Mouse (Mus musculus): ENCODE data around the gene Cfap97d2. TPM values are rescaled to one million over a fixed set of nuclear protein-coding genes. Genes with fewer than 3 reads are reported as not detected.

The Cfap97d2 gene
- polyA plus RNA-seq, 1 experiment from 2014 or later, result 0.27 TPM

- WGBS, result 84% methylated on average over 3 of the region's 3 CpGs
- Histone ChIP-seq H3K36me3 (replicated peaks; ENCODE audit: control insufficient read depth, insufficient read depth, low read depth, low read length) (no peaks in the 10 kb centered on the region), H3K9me3 (replicated peaks; ENCODE audit: control insufficient read depth, low read length) (no peaks in the 10 kb centered on the region), H3K27me3 (ENCODE audit: control insufficient read depth, insufficient read depth, low read length) (no peaks in the 10 kb centered on the region), H3K4me2 (ENCODE audit: low read depth, low read length) (no peak overlapping the region), H3K27ac (replicated peaks; ENCODE audit: low read depth, low read length) (no peak overlapping the region), H3K9ac (replicated peaks; ENCODE audit: low read length) (no peak overlapping the region), H3K4me3 (ENCODE audit: low read depth, low read length) (no peak overlapping the region), H3K4me1 (ENCODE audit: control insufficient read depth, insufficient read depth, low read length) (no peaks in the 10 kb centered on the region; the same call in 1 of the 2 replicates)
- ATAC-seq (replicated peaks; ENCODE audit: insufficient number of reproducible peaks, low FRiP score, low TSS enrichment, low read depth) (no peak), DNase-seq (ENCODE audit: low spot score) (no peak)
Measured at GRCm38 (mm10) chr8:13698281-13698680, 7.4 kb upstream of the Cfap97d2 start.

GRCm38 (mm10) chr8:13699323-13699949 is 6.3 kb upstream of the Cfap97d2 start:
- Histone ChIP-seq H3K27me3 (ENCODE audit: control insufficient read depth, insufficient read depth, low read length) (no peaks in the 10 kb centered on the region), H3K4me1 (ENCODE audit: control insufficient read depth, insufficient read depth, low read length) (no peaks in the 10 kb centered on the region; the same call in 1 of the 2 replicates), H3K27ac (replicated peaks; ENCODE audit: low read depth, low read length) (no peak overlapping the region), H3K36me3 (replicated peaks; ENCODE audit: control insufficient read depth, insufficient read depth, low read depth, low read length) (no peaks in the 10 kb centered on the region), H3K4me2 (ENCODE audit: low read depth, low read length) (no peak overlapping the region), H3K9ac (replicated peaks; ENCODE audit: low read length) (no peak overlapping the region), H3K4me3 (ENCODE audit: low read depth, low read length) (no peak overlapping the region), H3K9me3 (replicated peaks; ENCODE audit: control insufficient read depth, low read length) (no peaks in the 10 kb centered on the region)
- WGBS, result 77% methylated on average over 5 of the region's 5 CpGs
- DNase-seq (ENCODE audit: low spot score) (no peak), ATAC-seq (replicated peaks; ENCODE audit: insufficient number of reproducible peaks, low FRiP score, low TSS enrichment, low read depth) (no peak)

- Histone ChIP-seq H3K9me3 (replicated peaks; ENCODE audit: control insufficient read depth, low read length) (no peaks in the 10 kb centered on the region), H3K27ac (replicated peaks; ENCODE audit: low read depth, low read length) (no peak overlapping the region), H3K36me3 (replicated peaks; ENCODE audit: control insufficient read depth, insufficient read depth, low read depth, low read length) (no peaks in the 10 kb centered on the region), H3K27me3 (ENCODE audit: control insufficient read depth, insufficient read depth, low read length) (no peaks in the 10 kb centered on the region), H3K4me3 (ENCODE audit: low read depth, low read length) (no peak overlapping the region), H3K4me1 (ENCODE audit: control insufficient read depth, insufficient read depth, low read length) (no peaks in the 10 kb centered on the region; the same call in 1 of the 2 replicates), H3K9ac (replicated peaks; ENCODE audit: low read length) (no peak overlapping the region), H3K4me2 (ENCODE audit: low read depth, low read length) (no peak overlapping the region)
- DNase-seq (ENCODE audit: low spot score), result no peak
- ATAC-seq (replicated peaks; ENCODE audit: insufficient number of reproducible peaks, low FRiP score, low TSS enrichment, low read depth), result no peak
- 44% methylated on average over 4 of the region's 4 CpGs for WGBS
Measured at GRCm38 (mm10) chr8:13702755-13703154, 2.9 kb upstream of the Cfap97d2 start.

GRCm38 (mm10) chr8:13703756-13704155 is 1.9 kb upstream of the Cfap97d2 start:
- no peak overlapping the region for H3K9ac ChIP-seq (replicated peaks; ENCODE audit: low read length)
- H3K9me3 ChIP-seq (replicated peaks; ENCODE audit: control insufficient read depth, low read length), result no peaks in the 10 kb centered on the region
- H3K27me3 ChIP-seq (ENCODE audit: control insufficient read depth, insufficient read depth, low read length), result no peaks in the 10 kb centered on the region
- no peaks in the 10 kb centered on the region; the same call in 1 of the 2 replicates for H3K4me1 ChIP-seq (ENCODE audit: control insufficient read depth, insufficient read depth, low read length)
- no peak overlapping the region for H3K4me2 ChIP-seq (ENCODE audit: low read depth, low read length)
- H3K27ac ChIP-seq (replicated peaks; ENCODE audit: low read depth, low read length), result no peak overlapping the region
- WGBS, result 94% methylated on average over 6 of the region's 6 CpGs
- no peaks in the 10 kb centered on the region for H3K36me3 ChIP-seq (replicated peaks; ENCODE audit: control insufficient read depth, insufficient read depth, low read depth, low read length)
- no peak overlapping the region for H3K4me3 ChIP-seq (ENCODE audit: low read depth, low read length)
- DNase-seq (ENCODE audit: low spot score), result no peak
- ATAC-seq (replicated peaks; ENCODE audit: insufficient number of reproducible peaks, low FRiP score, low TSS enrichment, low read depth), result no peak

GRCm38 (mm10) chr8:13704301-13704700 is 1.4 kb upstream of the Cfap97d2 start:
- H3K9me3 ChIP-seq (replicated peaks; ENCODE audit: control insufficient read depth, low read length), result no peaks in the 10 kb centered on the region
- no peak for DNase-seq (ENCODE audit: low spot score)
- no peak for ATAC-seq (replicated peaks; ENCODE audit: insufficient number of reproducible peaks, low FRiP score, low TSS enrichment, low read depth)
- H3K27me3 ChIP-seq (ENCODE audit: control insufficient read depth, insufficient read depth, low read length), result no peaks in the 10 kb centered on the region
- no peak overlapping the region for H3K9ac ChIP-seq (replicated peaks; ENCODE audit: low read length)
- H3K36me3 ChIP-seq (replicated peaks; ENCODE audit: control insufficient read depth, insufficient read depth, low read depth, low read length), result no peaks in the 10 kb centered on the region
- no peak overlapping the region for H3K27ac ChIP-seq (replicated peaks; ENCODE audit: low read depth, low read length)
- no peak overlapping the region for H3K4me2 ChIP-seq (ENCODE audit: low read depth, low read length)
- H3K4me1 ChIP-seq (ENCODE audit: control insufficient read depth, insufficient read depth, low read length), result no peaks in the 10 kb centered on the region; the same call in 1 of the 2 replicates
- H3K4me3 ChIP-seq (ENCODE audit: low read depth, low read length), result no peak overlapping the region
- 88% methylated on average over 4 of the region's 4 CpGs for WGBS

- Histone ChIP-seq H3K9me3 (replicated peaks; ENCODE audit: control insufficient read depth, low read length) (no peaks in the 10 kb centered on the region), H3K4me2 (ENCODE audit: low read depth, low read length) (no peak overlapping the region), H3K9ac (replicated peaks; ENCODE audit: low read length) (no peak overlapping the region), H3K4me1 (ENCODE audit: control insufficient read depth, insufficient read depth, low read length) (no peaks in the 10 kb centered on the region; the same call in 1 of the 2 replicates), H3K36me3 (replicated peaks; ENCODE audit: control insufficient read depth, insufficient read depth, low read depth, low read length) (no peaks in the 10 kb centered on the region), H3K27ac (replicated peaks; ENCODE audit: low read depth, low read length) (no peak overlapping the region), H3K4me3 (ENCODE audit: low read depth, low read length) (no peak overlapping the region), H3K27me3 (ENCODE audit: control insufficient read depth, insufficient read depth, low read length) (no peaks in the 10 kb centered on the region)
- ATAC-seq (replicated peaks; ENCODE audit: insufficient number of reproducible peaks, low FRiP score, low TSS enrichment, low read depth) (no peak), DNase-seq (ENCODE audit: low spot score) (no peak)
- 81% methylated on average over 5 of the region's 5 CpGs for WGBS
Measured at GRCm38 (mm10) chr8:13706918-13707317, 1.2 kb downstream of the Cfap97d2 start.

- WGBS, result 81% methylated on average over 5 of the region's 5 CpGs
- ATAC-seq (replicated peaks; ENCODE audit: insufficient number of reproducible peaks, low FRiP score, low TSS enrichment, low read depth), result no peak
- no peak overlapping the region for H3K9ac ChIP-seq (replicated peaks; ENCODE audit: low read length)
- DNase-seq (ENCODE audit: low spot score), result no peak
- no peaks in the 10 kb centered on the region for H3K27me3 ChIP-seq (ENCODE audit: control insufficient read depth, insufficient read depth, low read length)
- H3K36me3 ChIP-seq (replicated peaks; ENCODE audit: control insufficient read depth, insufficient read depth, low read depth, low read length), result no peaks in the 10 kb centered on the region
- no peaks in the 10 kb centered on the region for H3K9me3 ChIP-seq (replicated peaks; ENCODE audit: control insufficient read depth, low read length)
- no peak overlapping the region for H3K4me2 ChIP-seq (ENCODE audit: low read depth, low read length)
- H3K4me3 ChIP-seq (ENCODE audit: low read depth, low read length), result no peak overlapping the region
- no peaks in the 10 kb centered on the region for H3K4me1 ChIP-seq (ENCODE audit: control insufficient read depth, insufficient read depth, low read length)
- H3K27ac ChIP-seq (replicated peaks; ENCODE audit: low read depth, low read length), result no peak overlapping the region
Measured at GRCm38 (mm10) chr8:13708514-13708913, 2.8 kb downstream of the Cfap97d2 start.

GRCm38 (mm10) chr8:13718980-13719379 is 13.3 kb downstream of the Cfap97d2 start:
- H3K4me1 ChIP-seq (ENCODE audit: control insufficient read depth, insufficient read depth, low read length), result no peaks in the 10 kb centered on the region
- H3K9ac ChIP-seq (replicated peaks; ENCODE audit: low read length), result no peak overlapping the region
- no peak overlapping the region for H3K27ac ChIP-seq (replicated peaks; ENCODE audit: low read depth, low read length)
- no peak overlapping the region for H3K4me2 ChIP-seq (ENCODE audit: low read depth, low read length)
- no peaks in the 10 kb centered on the region for H3K36me3 ChIP-seq (replicated peaks; ENCODE audit: control insufficient read depth, insufficient read depth, low read depth, low read length)
- DNase-seq (ENCODE audit: low spot score), result no peak
- H3K4me3 ChIP-seq (ENCODE audit: low read depth, low read length), result no peak overlapping the region
- no peak for ATAC-seq (replicated peaks; ENCODE audit: insufficient number of reproducible peaks, low FRiP score, low TSS enrichment, low read depth)
- no peaks in the 10 kb centered on the region for H3K27me3 ChIP-seq (ENCODE audit: control insufficient read depth, insufficient read depth, low read length)
- no peaks in the 10 kb centered on the region for H3K9me3 ChIP-seq (replicated peaks; ENCODE audit: control insufficient read depth, low read length)
- WGBS, result 87% methylated on average over 8 of the region's 8 CpGs

Data from embryonic facial prominence, embryonic 11.5 days (tissue).